Mouse (Mus musculus): ENCODE results near the gene Ctnnd2. TPM values are rescaled to one million over a fixed set of nuclear protein-coding genes. Genes with fewer than 3 reads are reported as not detected.
A peak's percentile ranks its signal among the peaks of the same experiment; 100 is the strongest.
"Not testable (repeated sequence)": the region's sequence is repeated elsewhere in the genome, so short reads cannot be mapped to it uniquely, and the experiment has no call there.

Gene Ctnnd2
- 1 to 10 TPM; 2.6 to 2.8 TPM for total RNA-seq (2021)
- long read RNA-seq, experiment 1, partial matches to known transcripts: 1 of 3 reads
- long read RNA-seq, experiment 1, other reads (novel, unspliced or antisense): 2 of 3 reads
- long read RNA-seq, experiment 2, full-length matches to known transcripts: 1 of 2 reads
- long read RNA-seq, experiment 2, partial matches to known transcripts: 1 of 2 reads
- long read RNA-seq, experiment 2, other reads (novel, unspliced or antisense): 0 of 2 reads

DNA sequence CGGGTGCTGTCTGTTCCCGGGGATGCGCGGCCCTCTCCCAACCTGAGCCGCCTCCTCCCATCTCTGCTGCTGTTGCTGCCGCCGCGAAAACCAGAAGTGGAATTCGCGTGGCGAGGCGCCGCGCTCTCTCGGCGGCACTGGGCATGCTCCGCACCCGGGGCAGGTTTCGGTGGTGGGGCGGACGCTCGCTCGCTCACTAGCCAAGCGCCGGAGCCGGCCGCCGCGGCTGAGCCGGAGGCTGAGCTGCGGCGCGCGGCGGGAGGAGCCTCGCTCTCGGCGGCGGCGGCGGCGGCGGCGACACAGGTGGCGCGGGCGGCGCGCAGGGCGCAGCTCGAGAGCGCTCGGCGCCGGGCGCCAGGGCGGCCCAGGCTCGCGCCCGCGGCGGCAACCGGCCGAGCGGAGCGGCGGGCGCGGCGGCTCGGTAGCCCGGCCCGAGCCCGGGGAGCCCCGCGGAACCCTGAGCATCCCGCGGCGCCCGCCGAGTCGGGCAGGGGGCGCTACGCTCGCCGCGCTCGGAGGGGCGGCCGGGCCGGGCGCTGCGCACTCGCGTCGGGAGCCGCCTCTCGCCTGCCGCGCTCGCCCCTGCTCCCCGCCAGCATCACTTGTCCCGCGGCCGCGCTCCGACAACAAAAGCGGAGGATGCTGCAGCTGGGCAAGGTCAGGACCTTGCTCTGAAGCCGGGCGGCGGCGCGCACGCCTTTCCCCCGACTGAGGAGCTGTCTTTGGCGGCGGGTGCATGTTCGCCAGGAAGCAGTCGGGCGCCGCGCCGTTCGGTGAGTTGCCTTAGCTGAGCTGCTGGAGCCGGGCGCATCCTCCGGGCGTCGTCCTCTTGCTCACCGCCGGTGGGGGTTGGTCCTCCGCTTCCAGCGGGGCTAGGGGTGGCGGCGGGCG is at the start of gene Ctnnd2:
Gene Ctnnd2, plus strand, starts transcription at position 203 of the 891 bp plus-strand sequence.
- peak; percentile 36 to 54 for DNase-seq

DNA sequence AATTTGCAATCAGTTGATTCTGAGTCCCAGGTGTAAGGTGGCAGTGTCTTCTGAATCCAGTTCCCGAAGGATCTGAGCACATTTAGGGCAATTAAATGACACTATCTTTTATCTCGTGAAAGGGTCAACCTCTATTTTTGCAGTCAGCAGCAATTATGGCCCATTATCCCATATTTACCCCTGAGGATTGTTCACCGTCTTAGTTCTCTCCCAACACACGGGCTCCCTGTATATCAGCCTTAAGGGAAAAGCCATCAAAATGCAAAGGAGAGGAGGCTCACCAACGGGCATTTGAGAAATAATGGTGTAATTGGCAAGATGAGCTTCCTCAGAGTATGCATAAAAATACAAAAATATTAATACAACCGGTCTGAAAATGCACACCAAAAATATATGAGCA is 41.7 kb upstream of the Ctnnd2 start:
- DNase-seq: no peak

DNA sequence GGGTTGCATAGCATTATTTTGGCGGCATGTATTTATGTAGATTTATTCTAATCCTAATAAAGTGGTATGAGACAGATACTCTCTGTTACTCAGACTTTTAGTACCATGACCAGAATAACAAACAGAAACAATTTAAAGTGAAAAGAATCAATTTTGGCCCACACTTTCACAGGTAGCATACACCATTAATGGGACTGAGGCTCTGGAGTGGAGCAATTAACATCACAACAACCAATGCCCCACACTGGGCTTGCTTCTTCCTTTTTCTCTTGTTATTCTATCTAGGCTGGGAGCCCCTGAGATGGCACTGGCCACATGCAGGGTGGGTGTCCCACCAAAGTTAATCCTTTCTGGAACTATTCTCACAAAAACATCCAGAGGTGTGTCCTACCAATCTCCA is 32.8 kb upstream of the Ctnnd2 start:
- not testable (repeated sequence) for DNase-seq

DNA sequence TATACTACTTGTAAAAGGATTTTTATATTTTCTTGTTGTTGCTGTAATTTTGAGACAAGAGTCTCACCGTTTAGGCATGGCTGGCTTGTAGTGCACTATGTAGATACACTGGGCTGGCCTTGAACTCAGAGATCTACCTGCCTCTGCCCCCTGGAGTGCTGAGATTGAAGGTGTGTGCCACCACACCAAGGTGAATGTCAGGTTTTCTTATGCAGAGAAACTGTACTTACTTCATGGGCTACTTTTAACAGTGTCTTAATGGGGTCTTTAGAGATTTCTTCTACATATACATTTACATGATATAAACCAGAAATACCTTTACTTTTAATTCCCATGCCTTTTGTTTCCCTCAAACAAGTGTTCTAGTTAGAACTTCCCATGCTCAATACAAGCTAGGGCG is 27.0 kb upstream of the Ctnnd2 start:
- no peak for DNase-seq

DNA sequence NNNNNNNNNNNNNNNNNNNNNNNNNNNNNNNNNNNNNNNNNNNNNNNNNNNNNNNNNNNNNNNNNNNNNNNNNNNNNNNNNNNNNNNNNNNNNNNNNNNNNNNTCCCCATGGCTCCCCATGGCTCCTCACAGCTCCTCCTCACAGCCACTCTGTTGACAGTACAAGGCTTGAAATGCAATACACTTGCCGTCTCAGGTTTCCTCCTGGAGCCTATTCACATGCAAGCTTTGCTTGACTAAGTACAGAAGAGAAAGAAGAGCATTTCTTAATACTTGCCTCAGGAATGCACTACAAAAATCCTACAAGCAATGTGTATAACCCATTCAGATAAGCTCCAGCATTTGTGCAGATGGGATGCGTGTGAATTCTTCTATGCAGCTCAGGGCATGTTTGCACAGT is 20.2 kb upstream of the Ctnnd2 start:
- DNase-seq: no peak

DNA sequence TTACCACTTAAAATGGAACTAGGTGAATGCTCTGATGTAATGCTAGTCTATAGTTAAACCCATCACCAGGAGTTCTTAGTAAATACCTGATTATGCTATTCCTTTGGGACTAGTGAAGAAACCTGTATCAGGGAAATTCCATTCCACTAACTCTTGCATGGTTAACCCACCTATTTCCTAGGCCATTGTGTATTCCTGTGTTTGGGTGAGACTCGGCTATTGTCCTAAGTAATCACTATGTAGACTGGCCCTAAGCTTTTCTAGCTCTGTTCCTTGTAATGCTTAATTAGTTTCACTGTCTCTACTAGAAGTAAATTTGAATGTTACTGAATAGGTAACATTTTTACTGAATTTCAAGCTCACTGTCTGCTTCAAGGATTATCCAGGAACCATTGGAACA is 14.4 kb upstream of the Ctnnd2 start:
- no peak for DNase-seq

DNA sequence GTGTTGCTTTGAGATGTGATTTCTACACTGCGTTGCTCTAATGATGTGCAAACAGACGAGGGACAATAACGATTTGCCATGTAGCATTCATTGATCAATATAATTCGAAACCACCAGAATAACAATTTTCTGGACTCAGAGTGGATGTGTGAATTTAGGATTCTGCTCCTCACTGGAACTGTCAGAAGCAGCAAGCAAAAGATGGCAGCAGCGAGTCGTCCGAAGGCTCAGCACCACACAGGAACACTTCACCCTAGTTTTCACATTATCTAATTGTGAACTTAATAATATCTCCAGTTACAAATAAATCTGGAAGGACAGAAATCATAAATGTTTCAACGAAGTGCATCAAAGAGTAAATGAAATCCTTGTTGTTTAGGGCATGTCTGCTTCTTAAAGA is 2.4 kb upstream of the Ctnnd2 start:
- no peak for DNase-seq

DNA sequence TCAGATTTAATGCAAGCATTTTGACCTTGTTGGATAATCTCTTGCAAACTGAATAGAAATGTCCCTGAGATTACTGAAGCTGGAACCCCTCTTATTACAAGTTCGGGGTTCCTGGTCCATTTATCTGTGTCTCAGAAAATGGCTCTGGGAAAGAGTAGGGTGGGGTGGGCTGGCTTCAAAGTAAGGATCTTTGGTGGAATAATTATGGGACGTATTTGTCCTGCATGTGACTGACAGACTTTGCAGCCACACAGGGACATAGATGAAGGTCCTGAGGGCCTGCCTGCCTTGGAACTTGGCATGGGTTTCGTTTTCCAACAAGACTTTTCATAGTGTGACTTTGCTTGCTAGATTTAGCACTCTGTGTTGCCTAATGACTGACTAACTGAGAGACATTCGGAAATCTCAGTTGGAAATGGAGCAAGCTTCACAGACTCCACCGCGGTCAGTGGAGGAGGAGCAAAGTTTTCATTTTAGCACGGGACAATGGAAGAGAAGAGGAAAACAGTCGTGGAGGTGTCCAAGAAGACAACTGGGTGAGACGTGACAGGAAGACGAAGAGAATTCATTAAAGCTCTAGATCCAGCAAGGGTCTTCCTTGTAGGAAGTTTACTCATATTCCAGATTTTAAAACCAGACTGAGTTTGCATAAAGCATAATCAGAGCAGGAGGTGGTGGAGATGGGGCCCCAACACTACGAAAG is 749 bp upstream of the Ctnnd2 start:
- no peak for DNase-seq

DNA sequence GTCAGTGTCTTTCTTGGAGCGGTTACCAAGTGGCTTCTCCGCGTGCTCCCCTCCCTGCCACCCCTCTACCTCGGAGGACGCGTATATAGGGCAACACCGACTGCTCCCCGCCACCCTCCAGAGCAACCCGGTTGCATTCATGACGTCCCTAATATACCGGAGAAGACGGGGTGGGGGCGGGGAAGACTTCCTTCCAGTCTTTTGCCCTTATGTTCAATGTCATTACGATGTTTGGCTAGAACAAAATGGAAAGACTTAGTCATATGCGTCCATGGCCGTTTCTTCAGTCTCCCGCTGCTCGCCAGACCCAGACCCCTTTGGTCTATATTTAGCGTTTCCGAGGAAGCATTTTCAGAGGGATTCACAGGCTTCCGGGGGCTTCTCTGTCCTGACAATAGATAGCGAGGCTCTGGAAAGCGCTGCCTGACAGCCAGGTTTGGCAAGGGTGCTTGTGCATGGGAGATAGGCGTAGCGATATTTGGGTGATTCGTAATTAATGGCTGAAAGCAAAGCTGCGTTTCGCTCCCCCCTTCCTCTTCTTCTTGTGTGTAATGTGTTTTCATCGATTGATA is 1.1 kb downstream of the Ctnnd2 start:
- DNase-seq: no peak

DNA sequence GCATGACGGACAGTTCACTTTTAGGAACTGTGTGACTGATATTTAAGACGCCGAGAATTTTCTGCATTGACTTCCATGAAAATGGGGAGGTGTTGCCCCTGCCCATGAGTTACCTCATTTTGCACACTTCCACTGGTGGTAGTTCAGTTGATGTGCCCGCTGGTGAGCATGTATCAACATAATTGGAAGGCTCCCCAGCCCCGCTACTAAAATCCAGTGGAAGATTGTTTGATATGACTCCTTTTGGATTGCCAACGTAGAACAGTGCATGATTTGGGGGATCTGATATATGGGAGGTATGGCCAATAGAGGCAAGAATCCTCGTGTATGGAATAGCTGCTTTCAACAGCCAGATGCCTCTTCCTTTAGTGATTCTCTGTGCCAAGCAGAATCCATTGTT is 1.9 kb downstream of the Ctnnd2 start:
- no peak for DNase-seq

DNA sequence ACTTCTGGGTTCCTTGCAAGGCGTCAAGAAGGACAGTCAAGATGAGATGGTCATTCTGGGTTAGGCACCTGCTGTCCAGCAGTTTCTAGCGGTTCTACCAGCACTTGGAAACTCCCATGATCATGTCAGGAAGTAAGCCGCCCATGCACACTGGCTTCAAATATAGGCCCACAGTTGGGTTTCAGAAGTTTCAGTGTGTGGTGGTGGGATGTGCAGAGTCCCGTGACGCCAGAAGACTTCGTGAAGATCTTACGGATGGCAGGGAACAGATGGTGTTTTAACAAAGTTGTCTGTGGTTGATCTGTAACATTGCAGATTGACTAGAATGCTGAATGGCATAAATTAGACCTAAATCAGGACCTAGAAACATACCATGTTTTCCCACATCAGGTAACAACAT is 11.6 kb downstream of the Ctnnd2 start:
- DNase-seq: no peak

DNA sequence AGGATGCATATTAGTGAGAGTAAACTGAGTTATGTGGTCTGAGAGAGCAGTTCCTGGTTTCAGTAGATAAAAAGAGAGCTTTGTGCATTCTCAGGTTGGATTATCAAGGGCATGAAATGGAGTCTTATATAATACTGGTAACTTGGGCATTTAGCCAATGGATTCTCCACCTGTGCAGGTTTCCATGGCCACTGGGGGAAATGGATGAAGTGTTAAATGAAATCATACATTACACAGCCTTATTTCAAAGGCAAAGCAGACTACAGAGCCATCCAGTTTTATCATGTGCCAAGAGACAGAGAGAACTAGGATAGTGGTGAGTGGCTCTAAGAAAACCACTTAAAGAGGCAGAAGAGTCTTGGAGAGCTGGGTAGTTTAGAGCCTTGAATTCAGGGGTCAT is 18.5 kb downstream of the Ctnnd2 start:
- no peak for DNase-seq

DNA sequence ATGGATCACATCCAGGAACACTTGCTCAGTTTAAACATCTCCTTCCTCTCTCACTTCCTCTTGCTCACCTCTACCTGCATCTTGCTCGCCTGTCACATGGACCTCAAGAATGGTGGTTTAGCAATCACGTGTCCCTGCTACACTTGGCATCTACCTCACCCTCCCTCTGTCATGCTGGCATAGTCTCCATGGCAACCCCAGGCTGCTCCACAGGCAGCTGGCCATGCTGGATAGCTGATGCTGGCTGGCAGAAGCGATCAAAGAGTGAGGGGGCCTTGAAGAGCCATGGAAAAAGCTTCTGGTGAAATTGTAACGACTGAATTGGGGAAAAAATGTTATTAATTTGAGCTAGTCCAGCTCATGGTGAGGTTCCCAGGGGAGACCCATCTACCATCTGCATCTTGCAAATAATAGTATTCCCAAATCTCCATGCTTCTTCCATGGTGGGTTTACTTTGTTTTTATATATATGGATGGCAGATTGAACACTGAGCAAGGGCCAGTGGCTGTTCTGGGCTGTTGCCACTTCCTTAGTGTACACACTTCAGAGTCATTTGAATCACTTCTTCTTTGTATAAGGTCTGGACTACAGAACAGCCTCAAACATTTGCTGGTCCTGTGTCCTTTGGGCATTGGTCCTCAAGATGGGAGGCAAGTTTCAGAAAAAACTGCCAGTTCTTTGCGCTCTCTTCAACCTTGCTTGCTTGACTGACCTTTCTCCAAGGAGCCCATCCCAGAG is 19.7 kb downstream of the Ctnnd2 start:
- no peak for DNase-seq

DNA sequence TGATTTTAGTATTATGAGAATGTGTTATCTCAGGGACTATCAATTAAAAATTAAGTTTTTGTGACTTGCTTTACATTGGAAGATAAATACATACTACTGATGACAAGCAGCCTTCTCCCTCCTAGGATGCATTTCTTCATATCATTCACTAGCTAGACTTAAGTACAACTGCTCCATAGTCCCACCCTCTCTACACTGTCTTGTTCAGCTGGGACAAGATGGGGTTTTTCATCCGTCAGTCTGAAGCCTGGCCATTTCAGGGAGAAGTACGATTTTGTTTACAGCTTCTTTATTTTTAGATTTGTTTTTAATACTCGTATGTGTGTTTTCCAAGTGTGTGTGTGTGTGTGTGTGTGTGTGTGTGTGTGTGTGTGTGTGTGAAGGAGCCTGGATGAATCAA is 26.0 kb downstream of the Ctnnd2 start:
- DNase-seq: no peak

DNA sequence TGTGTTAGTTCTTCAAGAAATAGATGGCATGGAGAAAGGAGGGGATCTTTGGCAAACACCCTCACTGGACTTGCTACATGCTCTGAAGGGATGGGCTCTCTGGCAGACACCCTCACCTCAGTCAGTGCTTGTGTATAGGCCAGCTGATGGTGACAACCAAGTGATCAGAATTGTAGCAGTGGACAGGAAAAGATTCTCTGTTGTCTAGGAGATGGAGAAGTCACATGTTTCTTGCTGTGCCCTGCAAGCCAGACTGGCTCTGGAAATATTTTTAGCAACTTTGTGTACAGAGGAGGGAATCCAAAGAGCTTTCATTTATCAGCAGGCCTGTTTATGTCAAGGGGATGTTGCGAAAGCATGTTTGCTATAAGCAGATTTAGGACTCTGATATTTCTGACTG is 27.4 kb downstream of the Ctnnd2 start:
- DNase-seq: no peak

DNA sequence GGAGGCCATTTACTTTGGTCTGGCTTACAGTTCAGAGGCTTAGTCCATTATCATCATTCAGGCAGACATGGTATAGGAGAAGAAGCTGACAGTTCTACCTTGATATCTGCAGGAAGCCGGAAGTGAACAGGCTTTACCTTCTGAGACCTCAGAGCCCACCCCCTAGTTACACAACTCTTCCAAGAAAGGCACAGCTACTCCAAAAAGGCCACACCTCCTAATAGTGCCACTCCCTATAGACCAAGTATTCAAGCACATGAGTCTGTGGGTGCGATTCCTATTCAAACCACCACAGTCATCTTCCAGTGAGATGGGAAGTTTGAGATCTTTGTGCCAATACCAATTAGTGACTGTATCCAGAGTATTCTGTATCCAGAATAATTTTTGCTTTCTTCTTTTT is 28.8 kb downstream of the Ctnnd2 start:
- no peak for DNase-seq

DNA sequence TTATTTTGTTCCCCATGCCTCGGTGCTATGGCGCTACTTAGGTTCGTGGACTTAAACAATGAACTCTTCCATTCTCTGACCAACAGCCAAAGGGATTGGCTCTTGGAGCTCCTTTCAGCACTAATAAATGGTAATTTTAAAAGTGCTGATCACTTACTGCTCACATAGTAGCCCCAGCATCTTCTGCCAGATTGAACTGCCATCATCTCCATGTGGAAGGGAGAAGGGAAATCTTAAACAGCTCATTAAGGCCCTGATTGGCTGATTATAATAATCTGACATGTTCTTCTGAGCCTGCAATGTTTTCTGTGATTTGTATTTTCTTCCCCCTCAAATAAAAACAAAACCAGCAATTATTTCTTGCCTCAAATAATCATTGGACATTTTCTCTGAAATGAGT is 29.2 kb downstream of the Ctnnd2 start:
- DNase-seq: no peak

DNA sequence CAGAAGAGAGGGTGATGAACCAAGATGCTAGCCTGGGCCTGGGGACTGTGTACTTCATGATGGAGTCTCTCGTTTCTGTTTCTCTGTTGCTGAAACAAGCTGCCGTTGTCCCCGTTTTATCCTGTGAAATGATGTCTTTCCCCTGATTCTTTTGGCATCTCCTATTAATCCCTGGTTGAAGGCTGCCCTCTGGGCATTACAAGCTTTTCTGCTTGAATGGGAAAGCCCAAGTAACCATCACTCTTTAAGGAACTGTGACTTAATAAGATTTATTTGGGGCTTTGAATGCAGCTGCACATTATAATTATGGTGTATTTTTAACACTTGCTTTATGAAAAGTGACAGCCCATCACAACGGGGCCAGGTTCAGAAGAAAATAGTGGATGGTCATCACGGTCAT is 40.4 kb downstream of the Ctnnd2 start:
- DNase-seq: no peak

DNA sequence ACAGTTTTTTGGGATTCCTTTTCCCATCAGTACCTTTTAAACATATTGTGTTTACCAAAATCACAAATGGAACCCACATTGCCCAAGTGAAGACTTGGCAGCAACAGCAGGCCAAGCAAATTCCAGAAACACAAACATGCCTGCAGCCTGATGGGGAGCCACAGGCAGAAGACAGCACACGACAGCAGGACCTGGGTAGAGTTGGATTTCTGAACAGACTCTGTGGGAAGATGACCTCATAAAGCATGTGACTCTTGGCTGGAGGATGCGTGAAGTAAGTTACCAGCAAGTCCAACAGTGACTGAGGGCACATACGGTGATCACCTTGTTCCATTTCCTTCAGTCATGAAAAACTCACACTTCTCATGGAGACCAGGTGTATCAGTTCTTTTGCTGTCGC is 43.5 kb downstream of the Ctnnd2 start:
- no peak for DNase-seq

DNA sequence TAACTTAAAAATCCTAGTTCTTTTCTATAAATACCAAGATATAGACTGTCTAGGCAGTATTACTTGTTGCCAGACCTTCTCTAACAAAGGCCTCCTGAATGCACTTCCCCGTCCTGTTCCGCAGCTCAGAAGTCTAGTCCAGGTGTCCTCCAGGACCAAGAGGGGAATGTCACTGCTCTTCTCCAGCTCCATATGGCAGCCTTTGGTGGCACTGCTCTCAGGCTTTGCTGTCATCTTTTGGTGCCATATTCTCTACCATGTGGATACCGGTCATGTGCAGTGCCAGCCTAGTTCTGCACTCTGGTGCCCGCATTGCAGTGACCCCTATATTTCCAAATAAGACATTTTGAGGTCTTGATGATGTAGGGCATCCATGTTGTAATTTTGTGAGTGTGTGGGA is 56.7 kb downstream of the Ctnnd2 start:
- DNase-seq: no peak

DNA sequence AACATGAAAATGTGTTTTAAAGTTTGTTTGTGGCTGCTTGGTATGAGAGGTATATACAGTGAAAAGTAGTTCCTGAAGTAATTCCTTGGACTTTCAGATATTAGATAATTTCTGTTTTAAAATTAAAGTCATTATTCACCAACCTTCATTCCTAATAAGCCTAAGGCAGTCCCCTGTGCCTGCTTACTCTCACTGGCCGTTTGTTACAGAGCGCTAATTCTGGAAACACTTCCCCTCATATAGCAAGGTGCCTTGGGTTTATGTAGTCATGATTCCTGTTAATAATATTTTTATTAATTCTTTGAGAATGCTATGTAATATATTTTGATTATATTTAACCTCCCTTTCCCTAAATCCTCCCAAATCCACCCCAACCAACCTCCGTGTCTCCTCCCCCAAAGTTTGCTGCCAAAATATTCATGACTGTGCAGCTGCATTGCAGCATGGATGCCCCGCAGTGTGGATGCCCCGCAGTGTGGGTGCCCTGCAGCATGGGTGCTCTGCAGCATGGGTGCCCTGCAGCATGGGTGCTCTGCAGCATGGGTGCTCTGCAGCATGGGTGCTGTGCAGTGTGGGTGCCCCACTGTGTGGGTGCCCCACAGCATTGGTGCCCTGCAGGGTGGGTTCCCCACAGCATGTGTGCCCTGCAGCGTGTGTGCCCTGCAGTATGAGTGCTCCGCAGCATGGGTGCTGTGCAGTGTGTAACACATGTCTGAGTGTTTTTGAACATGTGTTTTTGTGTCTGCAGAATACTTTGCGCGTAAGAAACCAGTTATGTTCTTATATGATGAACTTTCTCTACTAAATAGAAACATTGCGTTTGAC is 63.0 kb downstream of the Ctnnd2 start:
- no peak for DNase-seq

All from adrenal gland, postnatal 36 days (tissue).